Mouse (Mus musculus): Measurements from ENCODE around the gene Sec14l4. TPM values are rescaled to one million over a fixed set of nuclear protein-coding genes. Genes with fewer than 3 reads are reported as not detected.

Gene Sec14l4
- total RNA-seq (2021): not detected
- long read RNA-seq, experiment 1: 0 reads
- long read RNA-seq, experiment 2: 0 reads

DNA sequence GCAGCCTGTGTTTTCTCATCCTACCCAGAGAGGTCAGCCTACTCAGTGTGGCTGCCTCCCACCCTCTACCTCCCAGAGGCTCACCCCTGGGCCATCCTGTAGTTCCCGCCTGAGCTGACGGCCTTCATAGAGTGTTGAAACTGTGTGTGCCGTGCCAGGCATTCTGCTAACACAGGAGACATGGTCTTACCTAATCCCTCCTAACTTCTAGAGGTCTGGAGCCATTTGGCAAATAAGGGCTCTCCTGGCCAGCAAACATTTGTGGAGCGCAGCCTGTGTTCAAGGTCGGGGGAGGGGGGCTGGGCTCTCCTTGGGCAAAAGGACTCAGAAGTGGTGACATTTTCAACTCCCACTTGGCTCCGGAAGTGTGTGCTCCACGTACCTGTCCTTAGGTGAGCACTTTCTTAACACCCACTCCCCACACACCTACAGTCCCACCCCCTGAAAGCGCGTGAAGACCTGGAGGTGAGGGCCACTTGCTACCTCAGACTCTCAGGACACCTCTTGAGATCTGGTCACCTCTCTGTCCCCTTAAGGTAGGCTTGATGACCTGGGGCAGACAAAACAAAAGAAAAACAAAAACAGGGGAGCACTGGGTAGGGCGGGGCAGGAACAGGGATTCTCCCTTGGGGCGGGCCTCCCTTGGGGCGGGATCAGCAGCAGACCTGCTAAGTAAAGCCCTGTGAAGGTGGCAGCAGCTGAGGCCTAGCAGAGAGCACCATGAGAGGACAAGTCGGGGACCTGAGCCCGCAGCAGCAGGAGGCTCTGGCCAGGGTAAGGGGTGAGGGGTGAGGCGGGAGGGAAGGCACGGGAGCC, at the start of gene Sec14l4:
Sec14l4 (plus strand) TSS at position 337 of the 816 bp plus-strand sequence.
- no peak for TF ChIP-seq CTCF (IDR thresholded peaks at IDR 0.05)
- DNase-seq (ENCODE audit: extremely low spot score in 1 of 2, low spot score in 2 of 2): no peak
- Histone ChIP-seq H3K27ac (no peak within 1 kb of the TSS), H3K4me3 (no peak within 1 kb of the TSS)
- intact Hi-C loops (cut with DNase I): no loop called here

GRCm38 (mm10) chr11:3981536-3981935, 49.7 kb upstream of the Sec14l4 start:
- TF ChIP-seq CTCF (IDR thresholded peaks at IDR 0.05): no peak
- no peak for DNase-seq (ENCODE audit: extremely low spot score in 1 of 2, low spot score in 2 of 2)
- intact Hi-C loops (cut with DNase I): no loop called here
- H3K4me3 ChIP-seq: no peak overlapping the region
- no peak overlapping the region for H3K27ac ChIP-seq

GRCm38 (mm10) chr11:3982275-3983209, 48.7 kb upstream of the Sec14l4 start:
- no peak for TF ChIP-seq CTCF (IDR thresholded peaks at IDR 0.05)
- no peak for DNase-seq (ENCODE audit: extremely low spot score in 1 of 2, low spot score in 2 of 2)
- peak overlapping the region; percentile 87 for H3K27ac ChIP-seq
- no peak overlapping the region; the same call in 1 of the 2 replicates for H3K4me3 ChIP-seq
- intact Hi-C loops (cut with DNase I): no loop called here

- peak; percentile 35 to 46 for DNase-seq (ENCODE audit: extremely low spot score in 1 of 2, low spot score in 2 of 2)
- H3K4me3 ChIP-seq: peak within 1 kb of the TSS; percentile 52
- intact Hi-C loops (cut with DNase I): no loop called here
- peak within 1 kb of the TSS; percentile 87 for H3K27ac ChIP-seq
- no peak for TF ChIP-seq CTCF (IDR thresholded peaks at IDR 0.05)
Measured at GRCm38 (mm10) chr11:3983291-3983862, 47.9 kb upstream of the Sec14l4 start, which contains the start of gene Gal3st1. Gal3st1 (plus strand) TSS chr11:3983636.

- Histone ChIP-seq H3K4me3 (peak overlapping the region; percentile 52), H3K27ac (peak overlapping the region; percentile 87)
- DNase-seq (ENCODE audit: extremely low spot score in 1 of 2, low spot score in 2 of 2): no peak
- TF ChIP-seq CTCF (IDR thresholded peaks at IDR 0.05): no peak
- intact Hi-C loops (cut with DNase I): no loop called here
Measured at GRCm38 (mm10) chr11:3983863-3984745, 47.2 kb upstream of the Sec14l4 start.

- TF ChIP-seq CTCF (IDR thresholded peaks at IDR 0.05): no peak
- intact Hi-C loops (cut with DNase I): no loop called here
- no peak for DNase-seq (ENCODE audit: extremely low spot score in 1 of 2, low spot score in 2 of 2)
- H3K4me3 ChIP-seq: no peak overlapping the region
- H3K27ac ChIP-seq: no peak overlapping the region
Measured at GRCm38 (mm10) chr11:3989748-3990147, 41.5 kb upstream of the Sec14l4 start.

DNA sequence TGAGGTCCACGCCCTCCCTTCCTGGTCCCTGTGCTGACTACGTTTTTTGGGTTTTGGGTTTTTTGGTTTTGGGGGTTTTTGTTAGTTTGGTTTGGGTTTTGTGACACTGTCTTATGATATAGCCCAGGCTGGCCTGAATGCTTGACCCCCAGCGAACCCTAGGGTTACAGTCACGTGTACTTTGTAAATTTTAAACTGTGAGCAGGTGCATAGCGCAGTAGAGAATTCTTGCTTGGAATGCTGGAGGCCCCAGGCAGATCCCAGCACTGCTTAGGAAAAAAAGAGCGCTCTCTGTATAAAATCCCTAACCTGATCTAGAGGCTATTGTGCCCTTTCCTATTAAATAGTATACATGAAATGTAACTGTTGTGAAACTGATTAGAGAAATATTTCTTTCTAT, 38.1 kb upstream of the Sec14l4 start:
- DNase-seq (ENCODE audit: extremely low spot score in 1 of 2, low spot score in 2 of 2): no peak
- TF ChIP-seq CTCF (IDR thresholded peaks at IDR 0.05): no peak
- no peak overlapping the region for H3K27ac ChIP-seq
- H3K4me3 ChIP-seq: no peak overlapping the region
- intact Hi-C loops (cut with DNase I): no loop called here

- TF ChIP-seq CTCF (IDR thresholded peaks at IDR 0.05): no peak
Measured at GRCm38 (mm10) chr11:3993914-3994313, 37.3 kb upstream of the Sec14l4 start.

GRCm38 (mm10) chr11:3995511-3995910, 35.8 kb upstream of the Sec14l4 start:
- no peak overlapping the region for H3K4me3 ChIP-seq
- no peak for DNase-seq (ENCODE audit: extremely low spot score in 1 of 2, low spot score in 2 of 2)
- intact Hi-C loops (cut with DNase I): no loop called here
- TF ChIP-seq CTCF (IDR thresholded peaks at IDR 0.05): no peak
- no peak overlapping the region for H3K27ac ChIP-seq

More at GRCm38 (mm10) chr11:3993914-3994313, 37.3 kb upstream of the Sec14l4 start:
- Histone ChIP-seq H3K4me3 (no peak overlapping the region), H3K27ac (no peak overlapping the region)
- intact Hi-C loops (cut with DNase I): no loop called here
- no peak for DNase-seq (ENCODE audit: extremely low spot score in 1 of 2, low spot score in 2 of 2)

GRCm38 (mm10) chr11:3996840-3997239, 34.4 kb upstream of the Sec14l4 start:
- Histone ChIP-seq H3K27ac (no peak overlapping the region), H3K4me3 (no peak overlapping the region)
- DNase-seq (ENCODE audit: extremely low spot score in 1 of 2, low spot score in 2 of 2): no peak
- TF ChIP-seq CTCF (IDR thresholded peaks at IDR 0.05): no peak
- intact Hi-C loops (cut with DNase I): no loop called here
